Mouse (Mus musculus) limb, embryonic 11.5 days (tissue): ENCODE measurements at regions not wholly inside any gene's neighbourhood (a gene's known extent, or its start where the extent isn't known, plus 50 kb on each side); places are given as distances from the start of the nearest gene placed in this dataset.

ENCODE experiments used
- ATAC-seq: fragments of 200-750 bp; cut with Nextera tagmentation; 2 replicates; pipeline ENCODE4 v1.8.0; 2017; ENCODE audit warnings: low read depth; ENCODE audit not compliant: insufficient number of reproducible peaks, low FRiP score, low TSS enrichment
- DNase-seq: peaks from one replicate; pipeline ENCODE4 v3.0.0-alpha.2; 2015; ENCODE audit warnings: low spot score
- H3K27ac ChIP-seq: fragments of 300-500 bp; sonication (generic); replicated peaks from 2 replicates; pipeline ENCODE4 v1.5.1; 2014; ENCODE audit warnings: low read depth, mild to moderate bottlenecking, low read length
- H3K27me3 ChIP-seq: fragments of 300-500 bp; sonication (generic); 2 replicates; pipeline ENCODE4 v1.6.1; 2014; ENCODE audit warnings: mild to moderate bottlenecking, low read length, mixed read lengths; ENCODE audit not compliant: control insufficient read depth, insufficient read depth
- H3K36me3 ChIP-seq: fragments of 300-500 bp; sonication (generic); 2 replicates; pipeline ENCODE4 v1.6.1; 2014; ENCODE audit warnings: mild to moderate bottlenecking, low read length, moderate library complexity, mixed read lengths; ENCODE audit not compliant: control insufficient read depth, insufficient read depth
- H3K4me1 ChIP-seq: fragments of 300-500 bp; sonication (generic); 2 replicates; pipeline ENCODE4 v1.6.1; 2014; ENCODE audit warnings: low read length, mixed read lengths; ENCODE audit not compliant: control insufficient read depth, insufficient read depth
- H3K4me2 ChIP-seq: fragments of 300-500 bp; sonication (generic); 2 replicates; pipeline ENCODE4 v1.6.1; 2014; ENCODE audit warnings: low read depth, mild to moderate bottlenecking, moderate library complexity; ENCODE audit not compliant: severe bottlenecking
- H3K4me3 ChIP-seq: fragments of 300-500 bp; sonication (generic); 2 replicates; pipeline ENCODE4 v1.5.1; 2014; ENCODE audit warnings: low read depth, low read length
- H3K9ac ChIP-seq: fragments of 300-500 bp; sonication (generic); 2 replicates; pipeline ENCODE4 v1.6.1; 2014; ENCODE audit warnings: mild to moderate bottlenecking, low read length
- H3K9me3 ChIP-seq: fragments of 300-500 bp; sonication (generic); 2 replicates; pipeline ENCODE4 v1.6.1; 2016; ENCODE audit warnings: low read length; ENCODE audit not compliant: control insufficient read depth
- WGBS: fragments of 180-500 bp; shearing (Covaris S2); extraction: QIAGEN DNeasy Blood & Tissue Kit; methylation state at CpG from one replicate; pipeline ENCODE4 v1.1.7; 2014; 5-methylcytosine and 5-hydroxymethylcytosine counted together

- H3K4me1 ChIP-seq = no peaks in the 10 kb centered on the region
Measured at GRCm38 (mm10) chr9:46395156-46395765, 75.5 kb upstream of the 4931429L15Rik start.

DNA sequence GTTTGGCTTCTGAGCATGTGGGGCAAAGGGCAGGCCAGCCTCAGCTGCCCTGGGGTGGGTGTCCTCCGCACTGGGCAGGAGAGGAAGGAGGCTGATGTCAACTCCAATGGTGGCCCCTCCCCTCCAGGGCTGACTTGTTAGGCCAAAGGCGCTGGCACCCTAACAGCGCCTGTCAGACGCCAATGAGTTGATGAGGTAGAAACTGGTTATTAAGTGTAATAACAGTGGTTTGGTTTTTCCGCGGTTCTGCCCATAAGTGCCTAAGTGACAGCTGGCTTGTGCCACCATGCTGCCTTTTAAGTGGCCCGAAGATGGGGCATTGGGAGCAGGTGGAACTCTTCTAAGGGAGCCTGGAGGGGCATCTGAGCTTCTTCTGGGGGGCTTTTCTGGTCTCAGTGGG lies 74.5 kb upstream of the 4931429L15Rik start:
- Histone ChIP-seq H3K4me2 (no peak overlapping the region), H3K4me3 (no peak overlapping the region), H3K27me3 (peaks cover 6% of the 10 kb centered on the region), H3K4me1 (no peaks in the 10 kb centered on the region; the same call in 1 of the 2 replicates), H3K9me3 (no peaks in the 10 kb centered on the region), H3K27ac (no peak overlapping the region), H3K36me3 (no peaks in the 10 kb centered on the region), H3K9ac (no peak overlapping the region)
- ATAC-seq (no peak), DNase-seq (no peak)
- 78% methylated on average over 7 of the region's 7 CpGs for WGBS

More at GRCm38 (mm10) chr9:46395156-46395765, 75.5 kb upstream of the 4931429L15Rik start:
- Histone ChIP-seq H3K4me2 (no peak overlapping the region), H3K27ac (no peak overlapping the region), H3K4me3 (no peak overlapping the region), H3K9ac (no peak overlapping the region), H3K27me3 (peaks cover 6% of the 10 kb centered on the region), H3K36me3 (no peaks in the 10 kb centered on the region), H3K9me3 (no peaks in the 10 kb centered on the region)
- DNase-seq = no peak
- 63% methylated on average over 14 of the region's 14 CpGs for WGBS
- ATAC-seq = no peak

DNA sequence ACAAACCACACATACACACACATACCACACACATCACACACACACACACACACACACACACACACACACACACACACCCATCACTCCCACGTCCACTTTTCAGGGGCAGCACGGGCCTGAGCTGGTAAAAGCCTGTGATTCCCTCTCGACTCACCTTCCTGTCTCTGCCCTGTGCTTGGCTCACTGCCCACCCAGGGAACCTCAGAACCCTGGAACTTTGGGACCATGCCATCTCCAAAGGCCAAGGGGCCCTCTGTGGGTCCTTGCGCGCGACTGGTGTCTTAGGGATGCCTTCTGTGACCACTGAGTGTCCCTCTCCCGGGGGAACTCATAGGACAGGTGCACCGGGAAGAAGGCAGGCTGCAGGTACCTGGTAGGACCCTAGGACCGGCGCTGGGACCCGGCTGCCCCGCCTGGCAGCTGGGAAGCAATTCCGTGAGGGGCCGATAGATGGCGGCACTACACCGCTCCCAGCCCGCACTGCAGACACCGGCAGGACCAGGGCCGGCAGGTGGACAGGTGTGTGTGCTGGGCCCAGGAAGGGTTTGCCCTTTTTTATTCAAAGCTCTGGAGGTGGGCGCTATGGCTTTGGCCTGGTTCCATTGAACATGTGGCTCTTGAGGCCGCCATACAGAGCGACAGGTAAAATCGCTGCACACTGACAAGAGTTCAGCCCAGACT lies 73.0 kb upstream of the 4931429L15Rik start:
- peak; percentile 82 for DNase-seq
- Histone ChIP-seq H3K27me3 (peaks cover 6% of the 10 kb centered on the region), H3K4me3 (no peak overlapping the region), H3K4me2 (no peak overlapping the region), H3K9ac (no peak overlapping the region), H3K36me3 (no peaks in the 10 kb centered on the region), H3K9me3 (no peaks in the 10 kb centered on the region), H3K4me1 (peaks cover 8% of the 10 kb centered on the region; the same call in 1 of the 2 replicates), H3K27ac (no peak overlapping the region)
- 7% methylated on average over 23 of the region's 23 CpGs for WGBS
- ATAC-seq = no peak

DNA sequence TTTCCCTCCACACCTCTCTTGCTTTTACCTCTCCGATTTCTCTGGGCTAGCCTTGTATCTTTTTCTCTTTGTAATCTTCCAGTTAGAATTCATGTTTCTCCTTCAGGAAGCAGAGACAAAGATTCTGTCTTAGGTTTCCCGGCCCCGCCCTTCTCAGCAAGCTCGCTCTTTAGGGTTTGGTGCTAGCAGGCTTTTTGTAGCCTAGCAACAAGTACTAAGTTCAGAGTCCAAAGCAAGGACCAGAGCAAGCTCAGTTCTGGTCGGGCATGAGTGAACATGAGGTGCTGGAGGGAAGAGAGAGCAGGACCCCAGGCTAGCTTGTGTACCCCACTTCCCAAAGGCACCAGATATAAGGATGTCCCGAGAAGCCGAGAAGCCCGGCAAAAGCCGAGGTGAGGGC lies 70.0 kb upstream of the 4931429L15Rik start:
- Histone ChIP-seq H3K36me3 (no peaks in the 10 kb centered on the region), H3K4me3 (peak overlapping the region; percentile 39), H3K4me2 (peak overlapping the region; percentile 62), H3K9ac (peak overlapping the region; percentile 70), H3K9me3 (no peaks in the 10 kb centered on the region), H3K27me3 (peaks cover 6% of the 10 kb centered on the region), H3K4me1 (peaks cover 8% of the 10 kb centered on the region; the same call in 1 of the 2 replicates), H3K27ac (no peak overlapping the region)
- ATAC-seq (no peak), DNase-seq (peak; percentile 43)
- 14% methylated on average over 9 of the region's 9 CpGs for WGBS

- Histone ChIP-seq H3K4me3 (peak overlapping the region; percentile 39), H3K4me1 (peaks cover 8% of the 10 kb centered on the region; the same call in 1 of the 2 replicates), H3K9ac (peak overlapping the region; percentile 70), H3K27me3 (peaks cover 6% of the 10 kb centered on the region), H3K9me3 (no peaks in the 10 kb centered on the region), H3K4me2 (peak overlapping the region; percentile 62), H3K36me3 (no peaks in the 10 kb centered on the region), H3K27ac (no peak overlapping the region)
- 31% methylated on average over 17 of the region's 17 CpGs for WGBS
- ATAC-seq = no peak
- DNase-seq = peak; percentile 51
Measured at GRCm38 (mm10) chr9:46388677-46389676, 69.2 kb upstream of the 4931429L15Rik start.

GRCm38 (mm10) chr9:46386333-46386732 lies 66.5 kb upstream of the 4931429L15Rik start:
- Histone ChIP-seq H3K4me2 (no peak overlapping the region), H3K9me3 (no peaks in the 10 kb centered on the region), H3K9ac (no peak overlapping the region), H3K27me3 (peaks cover 2% of the 10 kb centered on the region; the same call in 1 of the 2 replicates), H3K27ac (no peak overlapping the region), H3K4me1 (peaks cover 11% of the 10 kb centered on the region; the same call in 1 of the 2 replicates), H3K4me3 (no peak overlapping the region), H3K36me3 (no peaks in the 10 kb centered on the region)
- WGBS = 95% methylated on average over 3 of the region's 3 CpGs
- ATAC-seq = no peak
- no peak for DNase-seq

DNA sequence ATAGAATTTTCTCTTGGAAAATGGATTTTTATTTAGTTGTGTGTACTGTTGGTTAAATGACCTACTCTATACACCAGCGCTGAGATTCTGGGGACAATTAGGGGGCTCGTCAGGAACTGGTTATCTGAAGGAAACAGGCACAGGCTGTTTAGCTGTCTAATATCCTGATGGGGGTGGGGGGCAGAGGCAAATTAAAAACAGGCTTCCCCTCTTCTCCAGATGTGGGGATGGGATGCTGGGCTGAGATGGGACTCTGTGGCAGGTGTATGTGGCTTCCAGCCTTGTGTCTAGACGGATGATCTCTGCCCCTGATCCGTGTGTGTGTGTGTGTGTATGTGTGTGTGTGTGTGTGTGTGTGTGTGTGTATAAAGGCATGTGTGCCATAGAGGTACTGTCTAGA lies 61.6 kb upstream of the 4931429L15Rik start:
- Histone ChIP-seq H3K4me1 (peaks cover 15% of the 10 kb centered on the region), H3K36me3 (no peaks in the 10 kb centered on the region), H3K4me2 (no peak overlapping the region), H3K27me3 (no peaks in the 10 kb centered on the region), H3K27ac (peak overlapping the region; percentile 23; the same call in 1 of the 2 replicates), H3K4me3 (no peak overlapping the region), H3K9me3 (no peaks in the 10 kb centered on the region), H3K9ac (no peak overlapping the region)
- peak; percentile 48 for DNase-seq
- 0 out of 2 replicates have a peak, but pooled peaks have one; percentile 51 for ATAC-seq
- WGBS = 10% methylated on average over 4 of the region's 4 CpGs

DNA sequence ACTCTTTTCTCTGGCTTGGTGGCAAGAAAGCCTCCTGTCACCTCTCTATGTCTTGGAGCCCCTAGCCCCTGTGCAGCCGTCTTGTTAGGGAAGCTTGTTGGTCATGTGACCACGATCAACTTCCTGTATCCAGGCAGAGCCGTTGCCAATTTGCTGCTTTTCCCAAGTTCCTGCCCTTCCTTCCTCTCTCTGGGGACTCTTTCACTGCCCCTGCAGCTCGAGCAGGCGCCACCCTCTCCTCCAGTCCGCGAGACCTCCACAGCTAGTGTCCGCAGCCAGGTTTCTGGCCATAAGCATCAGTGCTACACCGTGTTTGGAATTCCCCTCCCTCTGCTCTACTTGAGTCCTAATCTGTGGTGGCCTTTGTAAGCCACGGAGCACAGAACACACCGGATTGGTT lies 59.7 kb upstream of the 4931429L15Rik start:
- 68% methylated on average over 11 of the region's 11 CpGs for WGBS
- Histone ChIP-seq H3K9ac (no peak overlapping the region), H3K27me3 (no peaks in the 10 kb centered on the region), H3K36me3 (no peaks in the 10 kb centered on the region), H3K27ac (no peak overlapping the region), H3K4me1 (peaks cover 15% of the 10 kb centered on the region), H3K4me2 (0 out of 2 replicates have a peak overlapping the region, but pooled peaks have one; percentile 4), H3K4me3 (no peak overlapping the region), H3K9me3 (no peaks in the 10 kb centered on the region)
- ATAC-seq (no peak), DNase-seq (no peak)
